Mouse (Mus musculus) ES-Bruce4 (cell line): ENCODE data around the gene Hrh2.

Experiments
- CTCF ChIP-seq: IDR thresholded peaks from one replicate; pipeline ENCODE4 v1.8.1; 2011; ENCODE audit warnings: low read depth, low read length
- EP300 ChIP-seq: IDR thresholded peaks from 2 replicates; pipeline ENCODE4 v1.6.1; 2011; ENCODE audit warnings: low read depth, low read length; ENCODE audit not compliant: insufficient read depth
- POLR2A ChIP-seq: IDR thresholded peaks from one replicate; pipeline ENCODE4 v1.8.1; 2011; ENCODE audit warnings: low read length; ENCODE audit not compliant: insufficient read depth

DNA sequence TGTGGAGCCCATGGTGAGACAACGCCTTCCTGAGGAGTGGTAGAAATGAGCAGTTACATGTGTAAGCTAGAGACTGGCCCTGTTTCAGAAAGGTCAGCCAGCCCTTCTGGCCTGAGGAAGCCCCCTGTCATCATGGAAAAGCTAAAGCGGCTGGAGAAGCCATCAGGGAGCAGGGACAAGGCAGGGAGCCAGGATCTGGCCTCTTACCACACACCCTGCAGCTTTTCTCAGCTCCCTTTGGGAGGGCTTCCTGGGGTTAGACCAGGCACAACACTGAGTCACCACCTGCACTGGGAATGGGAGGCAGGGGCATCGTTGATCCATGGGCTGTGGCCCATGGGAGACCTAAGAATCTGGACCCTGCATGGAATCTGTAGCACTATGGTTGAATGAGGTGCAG is 11.5 kb upstream of the Hrh2 start:
- TF ChIP-seq CTCF (no peak), POLR2A (no peak), EP300 (no peak)
